Mouse (Mus musculus) heart, postnatal 4 days (tissue): ENCODE results near the gene Oxsr1. TPM values are rescaled to one million over a fixed set of nuclear protein-coding genes. Genes with fewer than 3 reads are reported as not detected.
"Not testable (repeated sequence)": the region's sequence is repeated elsewhere in the genome, so short reads cannot be mapped to it uniquely, and the experiment has no call there.

Source experiments
- DNase-seq: peaks from one replicate; pipeline ENCODE4 v3.0.0; 2021
- total RNA-seq, 2 experiments: library from RNA; stranded (reverse); gene quantifications; 2 replicates each; pipeline ENCODE4 v1.2.3; 2021

Oxsr1 gene
- 10 to 100 TPM; 35.5 to 36.5 TPM for total RNA-seq

- peak; percentile 99 for DNase-seq
Observed at GRCm38 (mm10) chr9:119322289-119323259, at the start of gene Oxsr1. Gene Oxsr1, minus strand, starts transcription at chr9:119322427.

- no peak for DNase-seq
Observed at GRCm38 (mm10) chr9:119371251-119371650, 49.0 kb upstream of the Oxsr1 start.

GRCm38 (mm10) chr9:119370770-119371169 lies 48.5 kb upstream of the Oxsr1 start:
- not testable (repeated sequence) for DNase-seq

GRCm38 (mm10) chr9:119368367-119368766 lies 46.1 kb upstream of the Oxsr1 start:
- DNase-seq: no peak

GRCm38 (mm10) chr9:119365284-119365683 lies 43.1 kb upstream of the Oxsr1 start, which contains the start of gene Slc22a14:
Gene Slc22a14, minus strand, starts transcription at chr9:119365553.
- peak; percentile 18 for DNase-seq

GRCm38 (mm10) chr9:119363229-119363628 lies 41.0 kb upstream of the Oxsr1 start:
- no peak for DNase-seq

GRCm38 (mm10) chr9:119361416-119361815 lies 39.2 kb upstream of the Oxsr1 start:
- DNase-seq: no peak

GRCm38 (mm10) chr9:119358058-119358429 lies 35.8 kb upstream of the Oxsr1 start:
- DNase-seq: no peak

GRCm38 (mm10) chr9:119357331-119358057 lies 35.3 kb upstream of the Oxsr1 start, which contains the start of gene Xylb:
Gene Xylb, plus strand, starts transcription at chr9:119357381.
- peak; percentile 95 for DNase-seq

GRCm38 (mm10) chr9:119355943-119356342 lies 33.7 kb upstream of the Oxsr1 start:
- DNase-seq: no peak

- DNase-seq: no peak
Observed at GRCm38 (mm10) chr9:119353926-119354325, 31.7 kb upstream of the Oxsr1 start.

- DNase-seq: peak; percentile 88
Observed at GRCm38 (mm10) chr9:119352060-119352459, 29.8 kb upstream of the Oxsr1 start.

- DNase-seq: no peak
Observed at GRCm38 (mm10) chr9:119350947-119351705, 28.9 kb upstream of the Oxsr1 start.

GRCm38 (mm10) chr9:119350531-119350930 lies 28.3 kb upstream of the Oxsr1 start:
- no peak for DNase-seq

- DNase-seq: no peak
Observed at GRCm38 (mm10) chr9:119346376-119346775, 24.1 kb upstream of the Oxsr1 start.

GRCm38 (mm10) chr9:119342728-119343127 lies 20.5 kb upstream of the Oxsr1 start:
- DNase-seq: no peak

- peak; percentile 93 for DNase-seq
Observed at GRCm38 (mm10) chr9:119340909-119341816, 18.9 kb upstream of the Oxsr1 start, which contains the start of gene Myd88. Gene Myd88, minus strand, starts transcription at chr9:119341411.

GRCm38 (mm10) chr9:119340212-119340580 lies 18.0 kb upstream of the Oxsr1 start:
- DNase-seq: no peak

GRCm38 (mm10) chr9:119339558-119340211 lies 17.5 kb upstream of the Oxsr1 start, which contains the start of gene Acaa1a:
Gene Acaa1a, plus strand, starts transcription at chr9:119339676.
- DNase-seq: peak; percentile 75

GRCm38 (mm10) chr9:119339106-119339505 lies 16.9 kb upstream of the Oxsr1 start:
- DNase-seq: no peak

GRCm38 (mm10) chr9:119338350-119338749 lies 16.1 kb upstream of the Oxsr1 start:
- no peak for DNase-seq
